Mouse (Mus musculus): ENCODE data around the gene Zfp644. TPM values are rescaled to one million over a fixed set of nuclear protein-coding genes. Genes with fewer than 3 reads are reported as not detected.
"Not testable (repeated sequence)": the region's sequence is repeated elsewhere in the genome, so short reads cannot be mapped to it uniquely, and the experiment has no call there.

Zfp644 gene
- 100 to 1,000 TPM; 105 to 110 TPM for total RNA-seq (2021)
- long read RNA-seq, full-length matches to known transcripts = 2 of 34 reads
- long read RNA-seq, partial matches to known transcripts = 3 of 34 reads
- long read RNA-seq, other reads (novel, unspliced or antisense) = 29 of 34 reads

DNA sequence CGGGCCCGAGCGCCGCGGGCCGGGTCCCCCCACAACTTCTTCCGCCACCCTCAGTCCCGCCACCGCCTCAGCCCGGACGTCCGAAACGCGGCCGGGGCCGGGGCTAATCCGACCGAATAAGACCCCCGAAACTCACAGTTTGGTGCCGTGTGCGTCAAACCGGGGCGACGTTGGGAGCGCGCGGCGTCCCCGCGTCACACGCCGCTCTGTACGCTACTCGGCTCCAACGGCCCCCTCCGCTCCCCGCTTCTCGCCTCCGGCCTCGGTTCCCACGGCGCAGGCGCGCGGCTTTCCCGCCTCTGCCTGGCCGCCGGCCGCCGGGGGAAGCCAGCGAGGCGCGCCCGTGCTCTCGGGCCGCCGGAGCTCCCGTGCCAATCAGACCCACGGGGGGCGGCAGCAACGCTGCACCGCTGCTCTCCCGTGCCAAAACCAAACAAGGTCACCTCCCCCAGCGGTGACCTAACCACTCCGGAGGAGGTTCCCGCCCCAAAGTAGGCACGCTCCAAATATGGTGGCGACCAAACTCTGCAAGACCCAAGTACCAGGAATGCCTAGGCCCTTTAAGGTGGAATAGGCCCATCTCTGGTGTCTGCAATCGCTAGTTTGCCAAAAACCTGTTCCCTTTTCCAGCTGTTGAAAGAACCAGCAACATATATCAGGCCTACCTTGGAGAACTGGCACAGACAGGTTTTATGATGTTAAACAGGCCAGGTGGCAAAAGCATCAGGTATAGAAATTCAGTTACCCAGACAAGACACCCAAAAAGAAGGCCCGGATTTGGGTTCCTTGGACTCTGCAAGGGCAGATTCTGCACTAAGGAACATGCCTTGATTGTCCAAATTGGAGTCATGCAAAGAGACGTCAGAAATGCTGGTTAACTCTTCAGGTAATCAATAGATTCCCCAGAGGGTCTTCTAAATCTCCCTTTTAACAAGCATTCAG lies at the start of gene Zfp644:
TSS of gene Zfp644 (minus strand) at position 892 of the 942 bp plus-strand sequence.
- DNase-seq (ENCODE audit: low spot score in 2 of 2) = peak; percentile 88 to 92

DNA sequence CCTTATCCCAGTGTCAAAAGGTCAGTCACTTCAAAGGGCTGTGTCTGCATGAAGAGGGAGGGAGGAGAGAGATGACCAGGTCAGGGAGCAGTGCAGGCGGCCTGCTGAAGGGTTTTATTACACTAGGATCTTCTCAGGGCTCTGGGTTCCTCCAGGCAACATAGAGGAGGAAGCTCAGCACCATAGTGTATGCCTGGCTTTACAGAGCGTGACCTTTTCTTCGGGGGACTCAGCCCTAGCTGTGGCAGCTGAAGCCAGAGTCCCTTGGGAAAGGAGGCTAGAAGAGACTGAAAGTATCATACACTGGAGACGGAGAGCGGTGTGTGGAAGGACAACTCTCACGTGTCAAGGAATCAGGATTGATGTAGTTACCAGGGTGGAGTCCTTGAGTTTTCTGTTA lies 42.6 kb upstream of the Zfp644 start:
- no peak for DNase-seq (ENCODE audit: low spot score in 2 of 2)

DNA sequence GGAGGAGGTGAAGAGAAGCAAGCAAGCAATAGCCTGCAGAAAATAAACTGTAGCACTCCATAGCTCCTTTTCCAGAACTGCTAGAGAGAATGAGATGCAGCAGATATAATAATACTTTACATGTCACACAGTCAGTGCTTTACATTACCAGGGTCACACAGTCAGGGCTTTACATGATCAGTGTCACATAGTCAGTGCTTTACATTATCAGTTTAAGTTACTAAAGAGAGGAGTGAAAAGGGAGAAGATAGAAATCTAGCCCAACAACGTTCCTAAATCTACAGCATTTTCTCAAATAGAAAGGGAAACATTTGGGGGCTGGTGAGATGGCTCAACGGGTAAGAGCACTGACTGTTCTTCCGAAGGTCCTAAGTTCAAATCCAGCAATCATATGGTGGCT lies 26.4 kb upstream of the Zfp644 start:
- DNase-seq (ENCODE audit: low spot score in 2 of 2) = no peak

- no peak for DNase-seq (ENCODE audit: low spot score in 2 of 2)
Measured at GRCm38 (mm10) chr5:106722771-106723170, 25.7 kb upstream of the Zfp644 start.

- DNase-seq (ENCODE audit: low spot score in 2 of 2) = peak in 1 of 2 experiments; percentile 46
Measured at GRCm38 (mm10) chr5:106711870-106712277, 14.8 kb upstream of the Zfp644 start.

- DNase-seq (ENCODE audit: low spot score in 2 of 2) = no peak
Measured at GRCm38 (mm10) chr5:106711220-106711726, 14.2 kb upstream of the Zfp644 start.

DNA sequence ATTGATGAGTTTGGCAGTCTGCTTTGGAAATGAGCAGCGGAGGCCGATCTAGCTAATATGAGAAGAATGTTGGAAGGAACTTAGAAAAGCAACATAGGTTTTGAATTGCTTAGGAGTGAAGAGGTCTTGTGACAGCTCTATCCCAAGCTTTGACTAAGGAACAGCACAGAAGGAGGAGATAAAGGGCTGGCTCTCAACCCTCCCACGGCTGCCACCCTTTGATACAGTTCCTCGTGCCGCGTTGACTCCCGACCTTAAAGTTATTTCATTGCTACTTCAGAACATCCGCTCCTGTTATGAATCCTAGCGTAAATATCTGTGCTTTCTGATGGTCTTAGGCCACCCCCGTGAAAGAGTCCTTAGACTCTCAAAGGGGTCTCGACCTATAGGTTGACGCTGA lies 13.5 kb upstream of the Zfp644 start:
- no peak for DNase-seq (ENCODE audit: low spot score in 2 of 2)

GRCm38 (mm10) chr5:106710085-106710409 lies 13.0 kb upstream of the Zfp644 start:
- no peak for DNase-seq (ENCODE audit: low spot score in 2 of 2)

- DNase-seq (ENCODE audit: low spot score in 2 of 2) = no peak
Measured at GRCm38 (mm10) chr5:106709388-106710084, 12.4 kb upstream of the Zfp644 start.

GRCm38 (mm10) chr5:106706363-106706762 lies 9.3 kb upstream of the Zfp644 start:
- no peak for DNase-seq (ENCODE audit: low spot score in 2 of 2)

DNA sequence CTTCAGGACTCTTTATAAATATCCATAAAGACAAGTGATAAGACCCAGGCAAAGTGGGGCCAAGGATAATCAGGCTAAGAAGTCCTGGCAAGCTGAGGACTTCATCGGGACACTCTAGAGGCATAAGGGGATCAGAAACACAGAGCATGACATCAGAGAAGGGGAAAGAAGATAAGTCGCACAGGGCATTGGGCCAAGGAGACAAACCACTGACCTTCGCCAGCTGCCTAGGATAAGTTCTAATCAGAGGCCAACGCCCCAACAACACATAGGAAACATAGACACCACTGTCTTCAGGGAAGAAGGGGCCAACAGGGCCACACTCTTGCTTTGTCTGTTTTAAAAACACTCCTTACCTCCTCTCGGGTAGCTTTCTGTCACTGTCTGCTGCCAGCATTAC lies 8.1 kb upstream of the Zfp644 start:
- DNase-seq (ENCODE audit: low spot score in 2 of 2) = no peak

GRCm38 (mm10) chr5:106695681-106696395 lies 1.2 kb downstream of the Zfp644 start:
- peak in 1 of 2 experiments; percentile 38 for DNase-seq (ENCODE audit: low spot score in 2 of 2)

- no peak for DNase-seq (ENCODE audit: low spot score in 2 of 2)
Measured at GRCm38 (mm10) chr5:106695141-106695540, 1.9 kb downstream of the Zfp644 start.

DNA sequence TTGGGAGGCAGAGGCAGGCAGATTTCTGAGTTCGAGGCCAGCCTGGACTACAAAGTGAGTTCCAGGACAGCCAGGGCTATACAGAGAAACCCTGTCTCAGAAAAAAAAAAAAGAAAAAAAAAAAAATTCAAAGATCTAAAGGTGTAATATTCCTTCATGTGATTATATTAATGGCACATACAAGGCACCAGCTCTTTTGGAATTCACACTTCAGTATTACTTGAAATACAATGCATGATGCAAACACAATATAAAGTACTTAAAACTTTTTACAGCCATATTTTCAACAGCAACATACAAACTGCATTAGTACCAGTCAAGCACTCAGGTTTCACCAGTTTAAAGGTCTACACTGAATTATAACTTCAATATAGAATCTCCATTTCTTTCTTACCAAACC lies 2.4 kb downstream of the Zfp644 start:
- DNase-seq (ENCODE audit: low spot score in 2 of 2) = no peak

- DNase-seq (ENCODE audit: low spot score in 2 of 2) = no peak
Measured at GRCm38 (mm10) chr5:106693034-106693433, 4.1 kb downstream of the Zfp644 start.

- DNase-seq (ENCODE audit: low spot score in 2 of 2) = no peak
Measured at GRCm38 (mm10) chr5:106680636-106681458, 16.2 kb downstream of the Zfp644 start.

- no peak for DNase-seq (ENCODE audit: low spot score in 2 of 2)
Measured at GRCm38 (mm10) chr5:106679659-106680058, 17.4 kb downstream of the Zfp644 start.

GRCm38 (mm10) chr5:106678823-106679222 lies 18.3 kb downstream of the Zfp644 start:
- not testable (repeated sequence) for DNase-seq (ENCODE audit: low spot score in 2 of 2)

GRCm38 (mm10) chr5:106676784-106677183 lies 20.3 kb downstream of the Zfp644 start:
- no peak for DNase-seq (ENCODE audit: low spot score in 2 of 2)

DNA sequence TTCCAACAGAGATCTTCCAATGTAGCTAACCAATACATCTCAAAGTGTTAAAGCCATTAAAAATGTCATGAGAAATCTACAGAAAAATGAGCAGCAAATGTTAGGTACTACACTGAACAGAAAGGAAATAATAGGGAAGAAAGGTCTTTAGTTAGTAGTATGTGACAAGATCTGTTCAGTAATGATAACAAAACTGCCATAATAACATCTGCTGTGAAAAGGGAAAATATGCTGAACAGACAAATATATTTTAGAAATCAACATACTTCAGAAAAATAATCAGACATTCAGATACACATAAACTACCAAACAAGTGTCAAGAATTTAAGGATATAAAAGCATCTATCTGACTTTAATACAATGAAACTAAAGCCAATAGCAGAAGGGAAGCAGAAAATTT lies 24.5 kb downstream of the Zfp644 start:
- no peak for DNase-seq (ENCODE audit: low spot score in 2 of 2)

Data from layer of hippocampus, adult 18-20 months (tissue).